8 mouse cellular contexts compared by ENCODE assay signal in genomic region chr10:97567489-97568135, GRCm38 (mm10). TPM values are rescaled to one million over a fixed set of nuclear protein-coding genes. Genes with fewer than 3 reads are reported as not detected.
A peak's percentile ranks its signal among the peaks of the same experiment; 100 is the strongest.
DNase-seq lines count a peak whose midpoint lies in the region; ATAC-seq lines count a peak whose summit lies in the region.

No protein-coding gene starts in this region.

- intact Hi-C loops in gastrocnemius, postnatal 36 days (cut with DNase I): no loop called here

- no peaks in the 10 kb centered on the region for H3K36me3 ChIP-seq in midbrain, embryonic 14.5 days (ENCODE audit: control insufficient read depth, insufficient read depth, low read length)
- H3K36me3 ChIP-seq in midbrain, embryonic 10.5 days: no peaks in the 10 kb centered on the region
- H3K36me3 ChIP-seq in embryonic facial prominence, embryonic 12.5 days: peaks cover 7% of the 10 kb centered on the region; the same call in 1 of the 2 replicates
- H3K36me3 ChIP-seq in stomach, embryonic 15.5 days: 0 out of 2 replicates have a peak, but pooled peaks cover 2% of the 10 kb centered on the region

- H3K4me3 ChIP-seq in midbrain, embryonic 14.5 days (replicated peaks; ENCODE audit: low read depth, low read length): no peak overlapping the region
- no peak overlapping the region for H3K4me3 ChIP-seq in midbrain, embryonic 10.5 days
- H3K4me3 ChIP-seq in embryonic facial prominence, embryonic 12.5 days: no peak overlapping the region; the same call in 1 of the 2 replicates
- 0 out of 2 replicates have a peak overlapping the region, but pooled peaks have one; percentile 15 for H3K4me3 ChIP-seq in stomach, embryonic 15.5 days (replicated peaks)

- no peak overlapping the region for H3K4me2 ChIP-seq in midbrain, embryonic 14.5 days (ENCODE audit: low read length)
- peak overlapping the region; percentile 36 for H3K4me2 ChIP-seq in embryonic facial prominence, embryonic 12.5 days (replicated peaks)
- H3K4me2 ChIP-seq in stomach, embryonic 15.5 days: peak overlapping the region; percentile 31; the same call in 1 of the 2 replicates

- H3K9me3 ChIP-seq in midbrain, embryonic 14.5 days (ENCODE audit: control insufficient read depth, low read length): no peaks in the 10 kb centered on the region
- H3K9me3 ChIP-seq in midbrain, embryonic 10.5 days (replicated peaks): no peaks in the 10 kb centered on the region
- no peaks in the 10 kb centered on the region; the same call in 1 of the 2 replicates for H3K9me3 ChIP-seq in embryonic facial prominence, embryonic 12.5 days
- H3K9me3 ChIP-seq in stomach, embryonic 15.5 days: no peaks in the 10 kb centered on the region

- WGBS in midbrain, embryonic 14.5 days: 61% methylated on average over 8 of the region's 8 CpGs
- 62% methylated on average over 8 of the region's 8 CpGs for WGBS in midbrain, embryonic 10.5 days
- 44% methylated on average over 8 of the region's 8 CpGs for WGBS in embryonic facial prominence, embryonic 12.5 days
- WGBS in stomach, embryonic 15.5 days: 60% methylated on average over 8 of the region's 8 CpGs

- H3K27ac ChIP-seq in midbrain, embryonic 14.5 days (replicated peaks; ENCODE audit: low read depth, low read length): no peak overlapping the region
- no peak overlapping the region for H3K27ac ChIP-seq in midbrain, embryonic 10.5 days (replicated peaks)
- peak overlapping the region; percentile 60; the same call in 1 of the 2 replicates for H3K27ac ChIP-seq in embryonic facial prominence, embryonic 12.5 days
- no peak overlapping the region for H3K27ac ChIP-seq in stomach, embryonic 15.5 days

- ATAC-seq in cerebellum, adult (ENCODE audit: insufficient number of reproducible peaks, low FRiP score, low TSS enrichment): no peak
- ATAC-seq in midbrain, embryonic 14.5 days (ENCODE audit: low FRiP score, low TSS enrichment): no peak
- ATAC-seq in embryonic facial prominence, embryonic 12.5 days (ENCODE audit: insufficient number of reproducible peaks, insufficient read depth, low FRiP score, low TSS enrichment): no peak
- ATAC-seq in stomach, embryonic 15.5 days (ENCODE audit: insufficient read depth, low FRiP score, low read depth): no peak

- DNase-seq in cerebellum, adult 11 months: peak; percentile 32
- DNase-seq in midbrain, embryonic 14.5 days: peak; percentile 12
- DNase-seq in midbrain, embryonic 10.5 days (ENCODE audit: low spot score): no peak
- DNase-seq in right cerebral cortex, postnatal 10 days (ENCODE audit: low spot score in 2 of 2): no peak
- DNase-seq in gastrocnemius, postnatal 36 days: no peak

- H3K9ac ChIP-seq in midbrain, embryonic 14.5 days (replicated peaks; ENCODE audit: low read length): no peak overlapping the region
- no peak overlapping the region for H3K9ac ChIP-seq in embryonic facial prominence, embryonic 12.5 days
- no peak overlapping the region for H3K9ac ChIP-seq in stomach, embryonic 15.5 days

- H3K27me3 ChIP-seq in midbrain, embryonic 14.5 days (ENCODE audit: control insufficient read depth, insufficient read depth, low read length): no peaks in the 10 kb centered on the region
- H3K27me3 ChIP-seq in midbrain, embryonic 10.5 days (ENCODE audit: low read depth, poor library complexity, severe bottlenecking): no peaks in the 10 kb centered on the region
- H3K27me3 ChIP-seq in embryonic facial prominence, embryonic 12.5 days: no peaks in the 10 kb centered on the region
- no peaks in the 10 kb centered on the region for H3K27me3 ChIP-seq in stomach, embryonic 15.5 days (replicated peaks)

- no peaks in the 10 kb centered on the region for H3K4me1 ChIP-seq in midbrain, embryonic 14.5 days (ENCODE audit: control insufficient read depth, insufficient read depth, low read length)
- no peaks in the 10 kb centered on the region for H3K4me1 ChIP-seq in midbrain, embryonic 10.5 days
- no peaks in the 10 kb centered on the region; the same call in 1 of the 2 replicates for H3K4me1 ChIP-seq in embryonic facial prominence, embryonic 12.5 days
- no peaks in the 10 kb centered on the region for H3K4me1 ChIP-seq in stomach, embryonic 15.5 days

RNA-seq across cellular contexts. Expression of gene Lum, which starts 2.7 kb away (rescaled TPM):
- polyA plus RNA-seq in midbrain, embryonic 14.5 days (2014; fragmentation: Nextera tagmentation; extraction: Ambion mirVana): 0.08 and 28.8 TPM in 2 replicates
- polyA plus RNA-seq in midbrain, embryonic 10.5 days (2016; fragmentation: Nextera tagmentation; extraction: Ambion mirVana): 68.6 and 91.4 TPM in 2 replicates
- 151 and 185 TPM in 2 replicates for polyA plus RNA-seq in embryonic facial prominence, embryonic 12.5 days (2016; fragmentation: Nextera tagmentation; extraction: Ambion mirVana)
- polyA plus RNA-seq in stomach, embryonic 15.5 days (2015; fragmentation: Nextera tagmentation; extraction: Ambion mirVana): 233 and 255 TPM in 2 replicates
- total RNA-seq in gastrocnemius, postnatal 36 days (2021): 10 to 100 TPM; 18.9 to 21.1 TPM

RNA-seq across cellular contexts. Expression of gene Kera, which starts 39.1 kb away (rescaled TPM):
- 0.09 TPM in 1 of 2 replicates, not detected in the other for polyA plus RNA-seq in midbrain, embryonic 14.5 days (2014; fragmentation: Nextera tagmentation; extraction: Ambion mirVana)
- polyA plus RNA-seq in midbrain, embryonic 10.5 days (2016; fragmentation: Nextera tagmentation; extraction: Ambion mirVana): not detected in 2 replicates
- 6.6 and 6.7 TPM in 2 replicates for polyA plus RNA-seq in embryonic facial prominence, embryonic 12.5 days (2016; fragmentation: Nextera tagmentation; extraction: Ambion mirVana)
- polyA plus RNA-seq in stomach, embryonic 15.5 days (2015; fragmentation: Nextera tagmentation; extraction: Ambion mirVana): 1.2 and 1.3 TPM in 2 replicates
- 10 to 100 TPM; 15.3 to 16.8 TPM for total RNA-seq in gastrocnemius, postnatal 36 days (2021)

Comparison
In these comparisons a context has a peak if more than half of its experiments do, and no peak if none do; other contexts are left out.
1. DNase-seq: peak in cerebellum, adult 11 months (single experiment) and midbrain, embryonic 14.5 days (single experiment); none in midbrain, embryonic 10.5 days (single experiment), right cerebral cortex, postnatal 10 days (0 of 2) and gastrocnemius, postnatal 36 days (0 of 2).